Mouse (Mus musculus) lung, embryonic 14.5 days (tissue): Measurements from ENCODE around the gene Gpr4. TPM values are rescaled to one million over a fixed set of nuclear protein-coding genes. Genes with fewer than 3 reads are reported as not detected.

Experiments
- ATAC-seq: fragments of 200-750 bp; cut with Nextera tagmentation; 2 replicates; pipeline ENCODE4 v1.8.0; 2017; ENCODE audit warnings: mild to moderate bottlenecking, moderate TSS enrichment, moderate library complexity; ENCODE audit not compliant: insufficient read depth
- DNase-seq: peaks from one replicate; pipeline ENCODE4 v3.0.0-alpha.2; 2015
- H3K27ac ChIP-seq: fragments of 300-500 bp; sonication (generic); 2 replicates; pipeline ENCODE4 v1.5.1; 2014; ENCODE audit warnings: low read depth, mild to moderate bottlenecking, moderate library complexity
- H3K27me3 ChIP-seq: fragments of 300-500 bp; sonication (generic); 2 replicates; pipeline ENCODE4 v1.6.1; 2014; ENCODE audit warnings: low read length, control low read depth; ENCODE audit not compliant: insufficient read depth
- H3K36me3 ChIP-seq: fragments of 300-500 bp; sonication (generic); 2 replicates; pipeline ENCODE4 v1.6.1; 2014; ENCODE audit warnings: control low read depth; ENCODE audit not compliant: insufficient read depth
- H3K4me1 ChIP-seq: fragments of 300-500 bp; sonication (generic); 2 replicates; pipeline ENCODE4 v1.6.1; 2014; ENCODE audit warnings: antibody characterized with exemption, control low read depth; ENCODE audit not compliant: insufficient read depth
- H3K4me2 ChIP-seq: fragments of 300-500 bp; sonication (generic); 2 replicates; pipeline ENCODE4 v1.6.1; 2014; ENCODE audit warnings: mild to moderate bottlenecking
- H3K4me3 ChIP-seq: fragments of 300-500 bp; sonication (generic); 2 replicates; pipeline ENCODE4 v1.5.1; 2014; ENCODE audit warnings: low read depth, low read length
- H3K9ac ChIP-seq: fragments of 300-500 bp; sonication (generic); 2 replicates; pipeline ENCODE4 v1.6.1; 2014
- H3K9me3 ChIP-seq: fragments of 300-500 bp; sonication (generic); 2 replicates; pipeline ENCODE4 v1.6.1; 2016; ENCODE audit warnings: low read depth, low read length, control low read depth
- CTCF ChIP-seq: IDR thresholded peaks from 2 replicates; pipeline ENCODE4 v1.5.1; 2016; ENCODE audit warnings: antibody characterized with exemption, low read depth
- WGBS: fragments of 180-500 bp; shearing (Covaris S2); extraction: QIAGEN DNeasy Blood & Tissue Kit; methylation state at CpG from one replicate; pipeline ENCODE4 v1.1.7; 2014; 5-methylcytosine and 5-hydroxymethylcytosine counted together
- polyA plus RNA-seq: library from polyadenylated mRNA; unstranded; fragments of >200 nt; fragmentation: Nextera tagmentation; extraction: Ambion mirVana; gene quantifications from 2 replicates; pipeline ENCODE4 v1.2.1, GENCODE M21; 2014

Gene Gpr4
- polyA plus RNA-seq, 1 experiment from 2014 or later = 2.2 TPM

DNA sequence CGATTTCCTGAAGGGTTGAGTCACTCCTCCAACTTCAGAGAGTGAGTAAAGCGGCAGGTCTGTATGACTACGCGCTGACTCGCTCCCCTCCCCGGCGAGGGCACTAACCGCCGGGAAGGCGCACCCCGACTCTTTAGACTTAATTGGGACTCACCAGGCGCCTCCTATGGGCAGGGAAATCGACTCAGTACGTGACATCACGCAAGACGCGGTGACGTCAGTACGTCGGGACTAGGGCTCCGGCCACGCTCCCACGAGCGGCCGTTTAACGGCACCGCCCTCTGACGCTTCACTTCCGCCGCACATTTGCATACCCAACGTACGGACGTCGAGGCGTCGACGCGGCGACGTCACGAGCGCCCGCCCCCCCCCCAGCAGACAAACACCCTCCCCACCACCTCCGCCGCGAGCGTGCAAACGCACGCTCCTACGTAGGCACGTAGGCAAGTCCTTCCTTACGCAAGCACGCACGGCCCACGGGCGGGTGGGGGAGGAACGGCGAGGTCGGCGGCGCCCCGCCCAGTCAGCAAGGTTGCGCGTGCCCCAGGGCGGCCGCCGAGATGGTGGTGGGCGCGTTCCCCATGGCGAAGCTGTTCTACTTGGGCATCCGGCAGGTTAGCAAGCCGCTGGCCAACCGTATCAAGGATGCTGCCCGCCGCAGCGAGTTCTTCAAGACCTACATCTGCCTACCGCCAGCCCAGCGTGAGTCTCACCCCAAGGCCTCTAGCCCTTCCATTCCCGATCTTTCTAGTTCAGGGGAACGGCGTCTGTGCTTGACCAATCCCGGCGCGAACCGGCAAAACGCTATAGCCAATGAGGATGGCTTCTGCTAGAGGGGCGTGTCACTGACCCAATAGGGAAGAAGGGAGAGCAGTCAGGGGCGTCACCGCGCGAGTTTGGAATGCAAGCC, 15.8 kb downstream of the Gpr4 start, which contains the start of gene Opa3:
Opa3 (plus strand) TSS at position 452 of the 910 bp plus-strand sequence.
- H3K36me3 ChIP-seq = no peaks in the 10 kb centered on the region
- DNase-seq (peak; percentile 100), ATAC-seq (peak; percentile 95)
- H3K9ac ChIP-seq = peak within 1 kb of the TSS; percentile 77
- peak; percentile 73 for TF ChIP-seq CTCF
- no peaks in the 10 kb centered on the region for H3K27me3 ChIP-seq
- H3K9me3 ChIP-seq = no peaks in the 10 kb centered on the region
- H3K27ac ChIP-seq = peak within 1 kb of the TSS; percentile 99
- peak within 1 kb of the TSS; percentile 95 for H3K4me2 ChIP-seq
- H3K4me1 ChIP-seq = peaks cover 14% of the 10 kb centered on the region
- WGBS = under 1% methylated on average over 90 of the region's 91 CpGs
- H3K4me3 ChIP-seq = peak within 1 kb of the TSS; percentile 70

DNA sequence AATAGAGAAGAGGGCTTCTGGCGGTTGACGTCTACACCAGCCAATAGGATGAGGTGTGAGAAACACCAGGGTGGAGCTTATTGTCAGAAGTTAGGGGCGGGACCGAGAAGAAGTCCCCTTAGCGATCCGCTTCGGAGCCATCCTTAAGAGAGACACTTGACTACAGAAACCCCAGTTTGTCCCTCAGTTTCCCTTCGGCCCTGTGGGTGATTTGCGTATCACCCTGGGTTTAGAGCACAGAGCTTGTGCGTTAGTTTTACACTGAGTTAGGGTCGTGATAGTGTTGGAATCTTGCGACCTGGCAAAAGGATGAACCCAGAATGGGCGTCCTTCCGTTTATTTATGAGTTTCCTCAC, 16.4 kb downstream of the Gpr4 start:
- H3K9ac ChIP-seq = peak overlapping the region; percentile 76
- H3K4me3 ChIP-seq = peak overlapping the region; percentile 70
- H3K4me1 ChIP-seq = peaks cover 14% of the 10 kb centered on the region
- WGBS = 1% methylated on average over 14 of the region's 14 CpGs
- TF ChIP-seq CTCF = no peak
- H3K27me3 ChIP-seq = no peaks in the 10 kb centered on the region
- no peak for DNase-seq
- H3K9me3 ChIP-seq = no peaks in the 10 kb centered on the region
- peak overlapping the region; percentile 95 for H3K4me2 ChIP-seq
- H3K27ac ChIP-seq = peak overlapping the region; percentile 82
- ATAC-seq = no peak
- H3K36me3 ChIP-seq = no peaks in the 10 kb centered on the region

DNA sequence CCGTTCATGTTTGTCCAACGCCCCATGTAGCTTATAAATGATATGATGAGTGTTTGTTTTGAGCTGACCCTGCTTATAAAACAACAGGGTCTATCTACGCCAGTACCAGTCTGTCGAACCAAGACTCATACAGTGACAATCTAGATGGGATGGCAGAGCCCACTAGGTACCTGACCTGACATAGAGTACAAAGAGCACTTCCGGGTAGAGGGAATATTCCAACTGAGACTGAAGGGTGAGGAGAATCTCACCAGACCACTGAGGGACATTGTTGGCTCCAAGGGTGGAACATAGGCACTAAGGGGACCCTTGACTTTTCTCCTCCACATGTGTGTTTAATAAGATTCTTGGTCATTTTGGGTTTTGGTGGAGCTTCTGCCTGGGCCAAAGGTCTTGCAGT, 17.1 kb downstream of the Gpr4 start:
- H3K27ac ChIP-seq = peak overlapping the region; percentile 82
- peak overlapping the region; percentile 70 for H3K4me3 ChIP-seq

DNA sequence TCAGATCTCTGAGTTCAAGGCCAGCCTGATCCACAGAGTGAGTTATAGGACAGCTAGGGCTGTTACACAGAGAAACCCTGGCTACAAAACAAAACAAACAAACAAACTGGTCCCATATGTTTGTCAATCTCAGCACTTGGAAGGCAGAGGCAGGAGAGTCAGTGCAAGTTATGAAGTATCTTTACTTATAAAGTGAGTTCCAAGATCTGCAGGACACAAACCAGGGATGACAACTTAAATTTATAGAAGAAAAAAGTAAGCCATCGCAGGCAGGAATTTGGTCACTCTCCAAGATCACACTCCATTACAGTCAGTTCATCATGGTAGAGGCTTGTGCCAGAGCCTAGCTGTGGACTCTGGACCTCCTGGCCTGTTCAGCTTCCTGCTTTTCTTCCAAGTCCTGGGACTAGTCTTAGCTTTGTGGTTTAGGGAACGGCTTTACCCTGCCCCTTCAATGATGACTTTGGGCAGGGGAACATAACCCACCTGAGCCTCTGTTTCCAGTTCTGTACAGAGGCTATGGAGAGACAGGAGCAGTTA, 17.8 kb downstream of the Gpr4 start:
- no peak overlapping the region for H3K27ac ChIP-seq

More for the DNA sequence above, 17.1 kb downstream of the Gpr4 start:
- no peaks in the 10 kb centered on the region for H3K36me3 ChIP-seq
- 27% methylated on average over 5 of the region's 5 CpGs for WGBS
- peak overlapping the region; percentile 95 for H3K4me2 ChIP-seq
- TF ChIP-seq CTCF = no peak
- H3K9ac ChIP-seq = peak overlapping the region; percentile 76
- H3K9me3 ChIP-seq = no peaks in the 10 kb centered on the region
- peaks cover 14% of the 10 kb centered on the region for H3K4me1 ChIP-seq
- no peaks in the 10 kb centered on the region for H3K27me3 ChIP-seq
- ATAC-seq (no peak), DNase-seq (no peak)

DNA sequence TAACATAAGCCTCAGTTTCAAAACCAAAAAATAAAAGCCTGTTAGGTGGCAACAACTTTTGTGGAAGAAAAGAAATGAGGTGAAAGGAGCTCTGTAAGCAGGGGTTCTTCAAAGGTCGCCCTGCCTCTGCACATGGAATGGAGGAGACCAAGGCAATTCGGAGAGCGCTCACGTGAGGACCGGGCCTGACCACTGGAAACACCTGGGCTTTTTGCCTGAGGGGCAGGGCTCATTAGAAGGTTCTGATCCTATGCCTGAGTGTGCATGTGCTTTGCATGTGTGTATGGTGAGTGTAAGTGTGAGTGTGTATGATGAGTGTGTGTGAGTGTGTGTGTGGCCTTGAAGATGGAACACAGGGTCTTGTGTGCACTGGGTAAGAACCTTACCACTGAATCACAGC, 18.6 kb downstream of the Gpr4 start:
- ATAC-seq = no peak
- 92% methylated on average over 5 of the region's 5 CpGs for WGBS
- H3K27ac ChIP-seq = no peak overlapping the region
- H3K27me3 ChIP-seq = no peaks in the 10 kb centered on the region
- H3K4me1 ChIP-seq = peaks cover 14% of the 10 kb centered on the region
- no peak for DNase-seq
- H3K4me2 ChIP-seq = no peak overlapping the region
- TF ChIP-seq CTCF = no peak
- H3K4me3 ChIP-seq = no peak overlapping the region
- H3K9ac ChIP-seq = no peak overlapping the region
- H3K9me3 ChIP-seq = no peaks in the 10 kb centered on the region
- H3K36me3 ChIP-seq = no peaks in the 10 kb centered on the region

More for the DNA sequence above, 17.8 kb downstream of the Gpr4 start:
- Histone ChIP-seq H3K9me3 (no peaks in the 10 kb centered on the region), H3K4me3 (no peak overlapping the region), H3K36me3 (no peaks in the 10 kb centered on the region), H3K4me1 (peaks cover 14% of the 10 kb centered on the region), H3K4me2 (peak overlapping the region; percentile 95), H3K27me3 (no peaks in the 10 kb centered on the region), H3K9ac (no peak overlapping the region)
- no peak for TF ChIP-seq CTCF
- WGBS = 74% methylated on average over 2 of the region's 2 CpGs
- ATAC-seq = no peak
- DNase-seq = no peak

DNA sequence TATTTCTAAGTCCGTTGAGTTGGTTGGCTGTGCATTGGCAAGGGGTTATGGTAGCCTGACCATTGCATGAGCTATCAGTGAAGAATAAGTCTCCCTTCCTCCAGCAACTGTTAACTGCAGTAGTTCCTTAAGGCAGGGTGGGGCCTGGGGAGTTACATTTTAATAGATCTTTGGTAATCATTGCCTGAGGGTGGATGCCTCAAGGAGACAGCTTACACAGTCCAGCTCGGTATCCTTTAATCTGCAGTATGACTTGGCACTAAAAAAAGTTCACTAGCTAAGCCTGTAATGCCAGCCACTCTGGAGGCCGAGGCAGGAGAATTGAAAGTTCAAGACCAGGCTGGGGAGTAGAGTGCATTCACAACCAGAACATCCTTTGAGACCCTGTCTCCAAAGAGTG, 19.5 kb downstream of the Gpr4 start:
- H3K4me1 ChIP-seq = peaks cover 12% of the 10 kb centered on the region
- 91% methylated on average over 3 of the region's 3 CpGs for WGBS

DNA sequence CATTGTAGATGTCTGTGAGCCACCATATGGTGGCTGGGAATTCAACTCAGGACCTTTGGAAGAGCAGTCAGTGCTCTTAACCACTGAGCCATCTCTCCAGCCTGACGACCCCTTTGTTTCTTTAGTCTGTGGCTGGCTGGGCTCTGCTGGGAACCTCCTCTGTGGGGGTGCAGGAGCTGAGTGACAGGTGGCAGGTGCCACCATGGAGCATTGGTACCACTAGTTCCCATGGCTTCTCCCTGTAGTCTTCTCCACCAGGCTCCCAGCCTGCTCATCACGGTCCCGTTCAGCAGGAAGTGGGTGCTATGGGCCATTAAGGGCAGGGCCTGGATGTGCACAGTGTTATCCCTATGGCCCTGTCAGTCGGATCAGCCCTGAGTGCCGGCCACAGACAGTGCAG, 22.3 kb downstream of the Gpr4 start:
- H3K36me3 ChIP-seq = no peaks in the 10 kb centered on the region
- no peak for ATAC-seq
- H3K27me3 ChIP-seq = no peaks in the 10 kb centered on the region
- no peak overlapping the region for H3K27ac ChIP-seq
- no peak for TF ChIP-seq CTCF
- H3K4me2 ChIP-seq = no peak overlapping the region
- no peak overlapping the region for H3K4me3 ChIP-seq
- H3K9me3 ChIP-seq = no peaks in the 10 kb centered on the region
- peaks cover 5% of the 10 kb centered on the region; the same call in 1 of the 2 replicates for H3K4me1 ChIP-seq
- 77% methylated on average over 5 of the region's 5 CpGs for WGBS
- DNase-seq = no peak
- no peak overlapping the region for H3K9ac ChIP-seq

More for the DNA sequence above, 19.5 kb downstream of the Gpr4 start:
- no peak for TF ChIP-seq CTCF
- Histone ChIP-seq H3K9me3 (no peaks in the 10 kb centered on the region), H3K27ac (no peak overlapping the region), H3K27me3 (no peaks in the 10 kb centered on the region), H3K4me2 (no peak overlapping the region), H3K9ac (no peak overlapping the region), H3K4me3 (no peak overlapping the region), H3K36me3 (no peaks in the 10 kb centered on the region)
- DNase-seq (no peak), ATAC-seq (no peak)
